Mouse (Mus musculus): Measurements from ENCODE around the gene Sirpa.

Gene Sirpa

DNA sequence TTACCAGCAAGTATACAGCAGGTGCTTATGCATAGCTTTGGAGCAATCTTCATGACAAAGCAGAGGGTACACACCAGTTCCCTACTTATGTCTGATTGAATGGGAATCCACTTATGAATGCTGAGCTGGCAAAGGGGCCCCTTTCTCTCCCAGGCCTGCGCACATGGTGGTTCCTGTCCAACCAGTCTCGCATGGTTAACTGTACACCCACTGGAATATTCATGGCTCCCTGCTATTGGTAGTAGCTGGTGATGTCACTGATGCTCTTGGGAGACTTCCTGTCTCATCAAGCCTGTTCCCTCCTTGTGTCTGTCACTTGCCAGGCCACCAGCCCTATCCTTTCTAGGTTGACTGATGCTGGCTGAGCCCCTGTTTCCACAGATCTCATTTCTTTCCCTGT lies 14.3 kb downstream of the Sirpa start:
- DNase-seq: no peak

DNA sequence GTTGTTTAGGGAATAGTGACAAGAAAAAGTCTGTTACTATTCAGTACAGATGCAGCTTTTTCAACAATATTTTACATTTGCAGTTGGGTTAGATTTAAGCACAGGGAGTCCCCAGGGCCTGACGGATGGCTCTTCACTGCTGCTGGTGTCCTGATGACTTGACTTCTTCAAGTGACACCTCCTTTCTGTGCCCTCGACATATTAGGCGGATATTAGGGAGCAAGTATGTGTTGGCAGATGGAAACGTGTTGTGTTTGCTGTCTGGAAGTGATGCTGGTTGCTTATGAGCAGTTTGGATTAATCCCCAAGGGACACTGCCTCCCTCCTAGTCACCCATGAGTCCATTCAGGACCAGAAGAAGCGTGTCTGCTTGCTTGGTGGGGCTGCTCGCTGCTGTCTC lies 21.3 kb downstream of the Sirpa start:
- no peak for DNase-seq

DNA sequence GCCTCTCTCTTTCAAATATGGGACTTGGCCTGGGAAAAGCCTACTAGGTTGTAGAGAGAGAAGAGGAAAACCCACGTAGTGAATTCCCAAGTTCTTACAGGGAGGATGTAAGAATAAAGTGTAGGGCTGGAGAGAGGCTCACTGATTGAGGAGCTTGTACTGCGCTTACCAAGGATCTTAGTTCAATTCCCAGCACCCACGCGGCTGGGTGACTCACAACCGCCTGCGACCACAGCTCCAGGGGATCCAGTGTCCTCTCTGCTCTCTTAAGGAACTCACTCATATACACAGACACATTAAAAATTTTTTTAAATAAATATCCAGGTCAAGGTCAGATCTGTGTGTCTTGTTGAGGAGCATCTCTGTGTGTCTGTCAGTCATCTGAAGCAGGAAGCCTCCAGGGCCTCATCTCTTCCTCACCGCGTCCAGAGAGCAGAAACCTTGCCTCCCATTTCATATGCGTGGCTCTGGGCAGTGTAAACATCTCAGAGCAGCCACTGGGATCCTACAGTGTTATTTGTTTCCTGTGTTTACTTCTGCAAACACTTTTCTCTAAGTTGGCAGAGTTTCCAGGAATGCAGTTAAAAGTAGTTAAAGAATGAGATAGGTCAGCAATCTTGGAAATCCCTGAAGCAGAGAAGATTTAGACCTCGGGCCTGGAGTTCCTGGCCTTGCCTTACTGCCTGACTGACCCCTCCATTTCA lies 22.0 kb downstream of the Sirpa start:
- DNase-seq: no peak

DNA sequence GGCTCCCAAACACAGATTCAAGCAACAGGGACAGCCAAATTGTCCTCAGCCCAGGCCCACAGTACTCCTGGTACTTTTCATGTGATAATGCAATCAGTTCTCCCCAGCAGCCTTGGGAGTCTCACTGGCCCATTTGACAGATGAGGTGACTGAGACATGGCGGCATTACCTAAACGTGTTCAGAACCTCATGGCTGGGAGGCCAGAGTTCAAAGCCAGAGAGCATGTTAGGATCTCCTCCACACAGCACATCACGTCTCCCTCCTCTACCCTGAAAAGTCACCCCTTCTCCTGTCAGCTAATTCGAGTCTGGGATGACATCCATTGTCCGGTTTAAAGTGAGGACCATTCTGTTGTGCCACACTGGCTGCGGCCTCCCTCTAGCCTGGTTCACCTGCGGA lies 27.5 kb downstream of the Sirpa start:
- no peak for DNase-seq

DNA sequence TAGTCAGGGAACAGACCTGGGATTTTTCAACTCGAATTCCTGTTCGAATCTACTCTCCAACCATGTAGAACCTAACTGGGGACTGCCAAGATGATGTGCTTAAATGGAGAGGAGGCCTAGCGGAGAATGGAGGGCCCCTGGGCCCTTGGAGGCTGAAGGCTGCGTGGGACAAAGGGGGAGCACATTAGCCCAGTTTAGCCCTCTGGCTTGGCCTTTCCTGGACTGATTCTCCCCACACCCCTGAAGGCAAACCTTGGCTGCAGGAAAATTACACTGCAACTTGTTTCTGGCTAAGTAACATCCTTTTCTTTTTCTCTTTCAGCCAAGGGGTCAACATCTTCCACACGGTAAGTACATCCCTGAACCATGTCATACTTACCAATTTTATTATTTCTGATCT lies 28.2 kb downstream of the Sirpa start:
- peak; percentile 0 for DNase-seq

DNA sequence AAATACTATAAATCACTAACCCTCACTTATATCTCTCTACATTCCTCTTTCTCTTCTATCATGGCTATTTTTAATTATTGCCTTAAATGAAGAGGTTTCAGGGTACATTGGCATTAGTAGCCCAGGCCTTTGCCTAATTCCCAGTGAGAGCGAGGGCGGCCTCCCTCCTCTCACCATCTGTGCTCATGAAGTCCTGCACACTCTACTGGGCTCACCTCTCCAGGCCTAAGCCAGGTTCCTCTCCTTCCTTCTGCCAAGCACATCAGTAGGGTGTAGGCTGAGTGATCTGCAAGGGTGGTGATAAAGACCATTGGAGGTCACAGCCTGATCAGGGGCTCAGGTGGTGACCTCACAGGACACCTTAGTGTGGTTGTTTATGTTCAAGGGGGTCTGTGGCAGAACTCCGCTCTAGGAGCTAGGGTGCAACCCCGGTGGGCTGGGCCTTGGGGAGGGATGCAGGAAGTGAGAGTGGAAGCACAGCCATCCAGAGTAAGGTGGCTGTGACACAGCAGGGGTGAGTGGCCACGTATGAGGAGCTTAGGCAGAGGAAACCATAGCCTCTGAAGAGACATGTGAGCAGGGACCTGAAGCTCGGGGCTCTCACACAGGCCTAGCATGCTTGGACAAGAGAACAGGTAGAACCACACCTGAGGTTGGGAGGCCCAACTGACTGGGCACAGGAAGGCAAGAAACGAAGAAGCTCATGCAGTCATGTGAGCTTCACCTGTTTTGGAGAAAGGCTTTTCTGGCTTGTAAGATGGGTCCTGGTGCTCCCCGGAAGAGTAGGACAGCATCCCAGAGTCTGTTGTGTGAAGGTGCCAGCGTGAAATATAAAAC lies 29.2 kb downstream of the Sirpa start:
- peak; percentile 4 for DNase-seq

DNA sequence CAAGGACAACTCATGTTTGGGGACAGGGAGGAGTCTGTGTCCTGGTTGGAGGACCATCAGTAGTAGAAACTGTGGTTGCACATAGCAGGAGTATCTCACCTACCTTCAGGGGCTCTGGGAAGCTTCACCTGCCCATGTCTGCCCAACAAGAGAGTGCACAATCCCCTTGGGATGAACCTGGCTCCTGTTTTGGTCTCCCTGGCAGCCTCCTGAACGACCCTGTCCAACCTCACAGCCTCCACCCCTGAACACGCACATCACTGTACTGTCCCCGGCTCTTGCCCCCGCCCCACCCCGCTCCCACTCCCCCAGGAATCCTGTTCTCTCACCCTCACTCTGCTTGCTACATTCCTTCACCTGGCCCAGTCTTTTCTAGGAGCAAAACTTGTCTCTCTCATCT lies 30.3 kb downstream of the Sirpa start:
- no peak for DNase-seq

DNA sequence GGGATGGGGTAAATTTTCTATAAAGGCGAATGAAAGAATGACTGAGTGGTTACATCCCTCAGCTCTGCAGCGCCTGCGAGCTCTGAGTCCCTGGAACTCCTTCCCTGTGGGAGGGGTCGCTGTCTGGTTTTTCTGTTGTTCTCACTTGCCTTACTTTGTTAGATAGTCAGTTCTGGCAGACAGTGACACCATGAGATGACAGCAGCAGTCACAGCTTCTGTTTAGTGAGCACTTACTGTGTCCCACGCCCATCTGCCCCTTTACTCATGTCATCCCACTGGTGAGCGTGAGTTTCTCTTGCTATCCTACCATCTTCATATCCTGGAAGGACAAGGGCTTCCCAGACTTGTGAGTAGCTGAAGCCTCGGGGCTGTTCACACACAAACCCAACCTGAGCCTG lies 31.1 kb downstream of the Sirpa start:
- DNase-seq: no peak

DNA sequence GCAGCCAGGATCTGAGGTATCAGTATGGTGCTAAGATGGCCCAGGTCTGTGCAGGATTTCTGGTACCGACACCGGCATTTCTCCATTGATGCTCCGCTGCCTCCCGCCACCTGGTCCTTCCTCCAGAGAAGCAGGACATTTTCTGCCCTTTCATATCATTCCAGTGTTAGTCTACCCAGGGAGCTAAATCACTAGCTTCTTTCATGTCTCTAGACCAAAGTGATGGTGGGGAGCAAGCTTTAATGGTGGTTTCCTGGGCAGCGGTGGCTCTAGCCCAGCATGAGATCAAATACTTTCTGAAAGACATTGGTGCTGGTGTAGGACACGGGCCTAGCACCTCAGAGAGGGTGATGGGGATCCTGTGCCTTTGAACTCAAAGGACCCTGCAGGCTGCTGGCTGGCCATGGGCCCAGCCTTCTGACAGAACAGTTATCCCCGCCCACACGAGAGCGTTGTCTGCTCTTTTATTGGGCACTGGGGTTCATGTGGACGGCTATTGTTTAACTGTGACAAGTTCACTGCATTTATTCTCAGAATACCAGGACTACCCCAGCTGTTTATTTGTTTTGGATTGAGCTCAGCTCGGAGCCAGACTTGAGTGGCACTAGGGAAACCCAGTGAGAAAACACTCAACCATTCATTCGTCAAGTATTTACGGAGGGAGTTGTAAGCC lies 31.7 kb downstream of the Sirpa start:
- DNase-seq: peak; percentile 44

DNA sequence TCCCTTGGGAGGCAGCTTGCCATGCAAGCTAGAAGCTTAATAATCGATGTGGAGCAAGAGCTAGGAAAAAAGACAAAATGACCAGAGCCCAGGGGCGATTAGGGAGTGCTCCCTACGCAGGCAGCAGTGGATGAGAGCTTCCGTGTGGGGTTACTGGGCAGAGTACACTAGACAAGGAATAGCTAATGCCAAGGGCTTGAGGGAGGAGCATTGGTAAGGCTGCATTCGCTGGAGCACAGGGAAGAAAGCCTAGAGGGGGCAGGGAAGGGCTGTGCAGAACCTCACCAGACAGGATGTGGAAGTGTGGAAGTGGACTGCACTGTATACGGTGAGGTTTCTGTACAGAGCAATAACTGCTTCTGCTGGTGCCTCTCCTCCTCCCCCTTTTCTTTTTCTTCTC lies 32.3 kb downstream of the Sirpa start:
- no peak for DNase-seq

DNA sequence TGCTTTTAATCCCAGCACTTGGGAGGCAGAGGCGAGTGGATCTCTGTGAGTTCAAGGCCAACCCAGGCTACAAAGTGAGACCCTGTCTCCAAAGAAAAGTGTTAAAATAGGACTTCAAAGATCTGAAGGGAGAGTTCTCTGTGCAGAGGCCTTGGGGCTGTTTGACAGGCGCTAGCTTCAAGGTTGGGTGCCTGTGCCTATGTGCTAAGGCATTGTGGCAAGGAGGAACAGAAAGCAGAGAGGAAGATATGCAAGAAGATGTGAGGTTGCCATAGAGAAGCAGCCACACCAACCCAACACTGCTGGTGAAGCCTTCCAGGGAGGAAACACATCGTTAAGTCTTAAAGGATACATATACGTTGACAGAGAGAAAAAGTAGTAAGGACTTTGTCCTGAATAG lies 33.2 kb downstream of the Sirpa start:
- no peak for DNase-seq

DNA sequence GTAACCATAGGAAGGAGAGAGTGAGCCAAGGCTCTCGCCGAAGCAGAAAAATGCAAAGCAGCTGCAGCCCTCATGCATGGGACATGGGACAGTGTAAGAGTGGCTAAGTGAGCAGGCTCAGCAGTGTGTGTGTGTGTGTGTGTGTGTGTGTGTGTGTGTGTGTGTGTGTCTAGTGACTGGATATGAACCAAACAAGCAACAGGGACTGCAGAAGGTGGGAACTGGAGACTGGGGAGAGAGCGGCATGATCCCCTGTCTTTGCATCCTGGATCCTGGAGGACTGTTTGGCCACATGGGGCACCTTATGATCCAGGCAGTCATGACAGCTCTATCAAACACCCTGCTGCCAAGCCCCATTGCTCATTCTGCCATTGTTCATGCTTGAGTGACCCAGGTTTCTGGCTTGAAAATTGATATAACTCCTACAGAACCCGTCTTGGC lies 34.0 kb downstream of the Sirpa start:
- no peak for DNase-seq

DNA sequence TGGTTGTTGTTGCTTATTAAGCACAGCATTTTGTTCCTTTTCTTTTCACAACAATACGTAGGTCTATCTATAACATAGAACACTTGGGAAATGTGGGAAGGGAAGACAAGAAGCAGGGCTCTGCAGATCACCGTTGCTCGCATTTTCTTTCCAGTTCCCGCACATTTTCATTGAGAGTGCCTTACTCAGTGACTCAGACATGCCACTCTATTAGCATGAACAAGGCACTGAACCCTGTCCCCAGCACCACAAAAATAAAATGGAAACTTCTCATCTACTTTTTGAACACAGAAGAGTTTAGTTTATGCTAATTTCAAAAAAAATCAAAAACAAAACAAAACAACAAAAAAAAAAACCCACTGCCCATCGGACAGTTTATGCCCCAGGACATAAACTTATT lies 34.5 kb downstream of the Sirpa start:
- no peak for DNase-seq

DNA sequence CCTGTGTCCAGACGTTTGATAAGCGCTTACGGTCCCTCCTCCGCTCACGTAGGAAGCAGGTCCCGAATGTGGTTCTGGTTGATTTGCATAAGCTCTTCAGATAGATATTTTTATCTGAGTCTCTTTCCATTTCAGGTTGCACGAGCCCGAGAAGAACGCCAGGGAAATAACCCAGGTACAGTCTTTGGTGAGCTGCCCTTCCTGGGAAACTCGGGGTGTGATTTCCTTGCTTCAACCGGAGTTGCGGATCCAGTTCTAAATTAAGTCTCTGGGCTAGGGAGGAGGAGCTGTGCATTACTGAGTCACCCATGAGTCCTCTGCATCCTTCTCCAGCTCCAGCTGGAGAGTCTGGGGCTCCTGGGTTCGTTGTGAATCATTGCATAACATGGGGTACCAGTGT lies 35.2 kb downstream of the Sirpa start:
- DNase-seq: no peak

DNA sequence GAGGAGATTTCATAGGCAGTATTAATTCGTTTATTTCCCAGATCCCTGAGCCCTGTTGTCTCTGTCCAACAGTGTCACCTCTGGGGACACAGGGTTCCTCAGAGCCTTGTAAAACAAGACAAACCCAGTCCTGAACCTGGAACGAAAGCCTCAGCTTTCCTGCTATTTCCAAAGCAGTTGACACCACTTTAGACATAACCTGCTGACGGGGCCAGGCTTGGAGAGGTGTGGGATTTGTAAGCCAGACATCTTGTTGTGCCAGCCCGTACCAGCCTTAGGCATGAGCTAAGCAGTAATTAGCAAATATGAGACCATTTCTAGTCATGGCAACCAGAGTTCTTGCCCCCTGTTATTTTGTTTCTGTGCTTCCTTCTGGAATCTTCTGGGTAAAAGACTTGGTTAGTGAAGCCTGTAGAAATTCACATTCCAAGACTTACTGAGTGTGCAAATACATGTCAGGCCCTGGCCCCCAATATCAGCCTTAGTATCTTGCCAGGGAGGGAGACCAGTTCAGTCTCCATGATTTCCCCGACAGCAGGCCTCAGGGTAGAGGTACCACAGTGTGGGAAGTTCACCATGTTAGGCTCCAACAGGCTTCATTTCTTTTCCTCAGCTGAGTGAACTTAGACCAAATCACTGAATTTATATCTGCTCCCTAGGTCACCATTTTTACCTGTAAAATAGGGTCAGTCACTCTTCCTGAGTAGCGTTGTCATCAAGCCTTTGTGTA lies 36.0 kb downstream of the Sirpa start:
- DNase-seq: no peak

DNA sequence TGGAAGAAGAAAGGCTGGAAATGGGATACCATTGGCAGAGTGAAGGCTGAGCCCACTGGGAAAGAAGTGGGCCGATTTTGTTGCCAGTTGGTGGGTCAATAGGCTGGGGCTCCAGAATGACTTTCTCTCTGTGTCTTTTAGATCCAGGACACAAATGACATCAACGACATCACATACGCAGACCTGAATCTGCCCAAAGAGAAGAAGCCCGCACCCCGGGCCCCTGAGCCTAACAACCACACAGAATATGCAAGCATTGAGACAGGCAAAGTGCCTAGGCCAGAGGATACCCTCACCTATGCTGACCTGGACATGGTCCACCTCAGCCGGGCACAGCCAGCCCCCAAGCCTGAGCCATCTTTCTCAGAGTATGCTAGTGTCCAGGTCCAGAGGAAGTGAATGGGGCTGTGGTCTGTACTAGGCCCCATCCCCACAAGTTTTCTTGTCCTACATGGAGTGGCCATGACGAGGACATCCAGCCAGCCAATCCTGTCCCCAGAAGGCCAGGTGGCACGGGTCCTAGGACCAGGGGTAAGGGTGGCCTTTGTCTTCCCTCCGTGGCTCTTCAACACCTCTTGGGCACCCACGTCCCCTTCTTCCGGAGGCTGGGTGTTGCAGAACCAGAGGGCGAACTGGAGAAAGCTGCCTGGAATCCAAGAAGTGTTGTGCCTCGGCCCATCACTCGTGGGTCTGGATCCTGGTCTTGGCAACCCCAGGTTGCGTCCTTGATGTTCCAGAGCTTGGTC lies 37.3 kb downstream of the Sirpa start:
- no peak for DNase-seq

DNA sequence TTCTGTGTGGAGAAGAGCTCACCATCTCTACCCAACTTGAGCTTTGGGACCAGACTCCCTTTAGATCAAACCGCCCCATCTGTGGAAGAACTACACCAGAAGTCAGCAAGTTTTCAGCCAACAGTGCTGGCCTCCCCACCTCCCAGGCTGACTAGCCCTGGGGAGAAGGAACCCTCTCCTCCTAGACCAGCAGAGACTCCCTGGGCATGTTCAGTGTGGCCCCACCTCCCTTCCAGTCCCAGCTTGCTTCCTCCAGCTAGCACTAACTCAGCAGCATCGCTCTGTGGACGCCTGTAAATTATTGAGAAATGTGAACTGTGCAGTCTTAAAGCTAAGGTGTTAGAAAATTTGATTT lies 37.9 kb downstream of the Sirpa start:
- DNase-seq: no peak

DNA sequence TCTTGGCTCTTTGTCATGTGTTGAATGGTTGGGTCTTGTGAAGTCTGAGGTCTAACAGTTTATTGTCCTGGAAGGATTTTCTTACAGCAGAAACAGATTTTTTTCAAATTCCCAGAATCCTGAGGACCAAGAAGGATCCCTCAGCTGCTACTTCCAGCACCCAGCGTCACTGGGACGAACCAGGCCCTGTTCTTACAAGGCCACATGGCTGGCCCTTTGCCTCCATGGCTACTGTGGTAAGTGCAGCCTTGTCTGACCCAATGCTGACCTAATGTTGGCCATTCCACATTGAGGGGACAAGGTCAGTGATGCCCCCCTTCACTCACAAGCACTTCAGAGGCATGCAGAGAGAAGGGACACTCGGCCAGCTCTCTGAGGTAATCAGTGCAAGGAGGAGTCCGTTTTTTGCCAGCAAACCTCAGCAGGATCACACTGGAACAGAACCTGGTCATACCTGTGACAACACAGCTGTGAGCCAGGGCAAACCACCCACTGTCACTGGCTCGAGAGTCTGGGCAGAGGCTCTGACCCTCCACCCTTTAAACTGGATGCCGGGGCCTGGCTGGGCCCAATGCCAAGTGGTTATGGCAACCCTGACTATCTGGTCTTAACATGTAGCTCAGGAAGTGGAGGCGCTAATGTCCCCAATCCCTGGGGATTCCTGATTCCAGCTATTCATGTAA lies 38.5 kb downstream of the Sirpa start:
- no peak for DNase-seq

DNA sequence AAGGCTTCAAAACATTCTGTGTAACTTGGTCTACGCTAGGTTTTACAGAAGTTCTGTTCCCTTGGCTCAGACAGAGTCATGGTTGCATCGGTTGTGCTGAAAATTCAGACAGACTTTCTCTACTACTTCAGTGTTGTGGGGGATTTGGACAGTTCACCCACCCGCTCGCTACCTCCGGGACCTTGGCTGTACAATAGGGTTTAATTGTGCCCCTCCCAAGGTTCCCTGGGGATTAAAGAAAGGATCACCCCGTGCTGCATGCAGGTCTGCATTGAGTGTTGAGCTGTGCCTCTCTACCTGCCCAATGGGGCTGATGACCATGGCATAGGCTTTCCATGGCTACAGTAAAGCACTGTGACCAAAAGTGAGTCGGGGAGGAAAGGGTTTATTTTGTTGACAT lies 39.7 kb downstream of the Sirpa start:
- DNase-seq: no peak

DNA sequence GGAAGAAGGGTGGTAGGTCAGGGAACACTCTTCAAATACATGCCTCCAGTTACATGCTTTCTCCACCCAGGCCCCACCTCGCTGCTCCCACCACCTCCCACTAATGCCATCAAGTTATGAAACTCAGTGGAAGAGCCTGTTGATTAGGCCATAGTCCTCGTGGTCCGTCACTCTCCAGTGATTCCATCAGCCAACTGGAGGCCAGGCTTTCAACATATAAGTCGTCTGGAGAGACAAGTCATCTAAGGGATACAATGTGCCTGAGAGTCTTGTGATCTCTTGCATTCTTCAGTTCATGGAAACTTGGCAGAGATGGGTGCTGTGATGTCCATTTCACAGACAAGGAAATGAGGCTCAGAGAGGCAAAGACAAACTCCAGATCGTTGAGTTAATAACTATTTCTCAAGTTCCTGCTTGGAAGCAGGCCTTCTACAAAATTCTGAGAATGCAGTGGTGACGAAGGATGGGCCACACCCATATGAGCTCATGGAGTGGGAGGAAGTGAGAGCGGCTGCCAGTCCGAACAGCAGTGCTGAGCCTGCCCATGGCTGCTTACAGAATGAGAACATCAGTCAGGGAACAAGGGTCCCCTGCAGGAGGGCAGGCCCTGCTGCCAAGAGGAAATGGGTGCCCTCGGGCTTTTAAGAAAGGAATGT lies 40.6 kb downstream of the Sirpa start:
- DNase-seq: peak; percentile 72

DNA sequence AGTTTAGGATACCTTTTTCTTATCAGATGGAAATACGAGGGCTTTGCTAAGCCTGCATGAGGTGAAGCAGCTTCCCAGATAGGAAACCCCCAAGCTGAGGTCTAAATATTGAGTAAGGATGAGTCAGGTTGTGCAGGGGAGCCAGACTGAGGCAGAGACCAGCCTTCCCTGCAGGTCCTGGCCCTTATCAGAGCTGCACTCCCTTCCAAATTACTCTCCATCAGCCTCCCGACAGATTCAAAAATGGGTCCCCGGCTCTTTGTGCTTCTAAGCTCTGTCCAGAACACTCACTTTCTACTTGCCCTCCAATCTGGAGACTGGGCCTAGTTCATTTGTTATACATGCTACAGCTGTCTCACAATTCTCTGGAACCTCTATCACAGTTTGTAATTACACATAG lies 41.3 kb downstream of the Sirpa start:
- DNase-seq: no peak
